ENCODE assay signal across 11 mouse cellular contexts in the genomic region with DNA sequence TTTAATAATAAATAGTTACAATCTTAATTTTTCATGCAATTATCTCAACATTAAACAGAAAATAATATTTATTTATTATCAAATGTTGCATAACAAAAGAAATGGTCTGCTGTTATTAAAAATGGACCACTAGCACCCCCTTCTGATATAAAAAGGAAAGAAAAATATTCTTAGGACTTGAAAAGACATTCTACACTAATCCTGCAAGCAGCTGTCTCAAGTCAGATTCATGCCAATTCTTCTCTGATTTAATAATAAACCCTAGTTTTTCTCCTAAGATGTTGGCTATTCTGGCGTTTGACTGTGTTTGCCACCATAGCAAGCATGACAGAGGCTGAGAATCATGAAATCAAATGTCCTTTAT.
DNase-seq lines count a peak whose midpoint lies in the region; ATAC-seq lines count a peak whose summit lies in the region.
"Had no signal": no experiment of that assay in that cellular context is flagged by ENCODE, and none has a peak within 500 bp of the region (broad histone marks: within the 10 kb centered on the region; RNA-seq: fewer than 3 reads in every experiment).

No protein-coding gene starts in this region.

- no peaks in the 10 kb centered on the region for H3K4me1 ChIP-seq in hindbrain, embryonic 14.5 days (replicated peaks; ENCODE audit: control insufficient read depth, insufficient read depth, low read length)
- H3K4me1 ChIP-seq in hindbrain, embryonic 13.5 days (replicated peaks) = no peaks in the 10 kb centered on the region
- peaks cover 9% of the 10 kb centered on the region; the same call in 1 of the 2 replicates for H3K4me1 ChIP-seq in midbrain, embryonic 12.5 days
- H3K4me1 ChIP-seq in midbrain, embryonic 13.5 days (replicated peaks) = peaks cover 11% of the 10 kb centered on the region
- 0 out of 2 replicates have a peak, but pooled peaks cover 5% of the 10 kb centered on the region for H3K4me1 ChIP-seq in forebrain, embryonic 16.5 days (replicated peaks; ENCODE audit: control insufficient read depth, insufficient read depth, low read length)

- ATAC-seq in hindbrain, embryonic 14.5 days (ENCODE audit: low FRiP score) = no peak
- no peak for ATAC-seq in hindbrain, embryonic 13.5 days (ENCODE audit: low FRiP score)
- peak; percentile 42; the same call in 1 of the 2 replicates for ATAC-seq in midbrain, embryonic 12.5 days (ENCODE audit: low FRiP score, low read depth)
- no peak for ATAC-seq in midbrain, embryonic 13.5 days
- peak; percentile 58 for ATAC-seq in forebrain, embryonic 16.5 days
- ATAC-seq: intestine, embryonic 16.5 days had no signal

- no peaks in the 10 kb centered on the region for H3K27me3 ChIP-seq in hindbrain, embryonic 14.5 days (ENCODE audit: control insufficient read depth, insufficient read depth, low read length)
- no peaks in the 10 kb centered on the region for H3K27me3 ChIP-seq in hindbrain, embryonic 13.5 days
- no peaks in the 10 kb centered on the region for H3K27me3 ChIP-seq in midbrain, embryonic 12.5 days
- no peaks in the 10 kb centered on the region for H3K27me3 ChIP-seq in midbrain, embryonic 13.5 days
- H3K27me3 ChIP-seq in forebrain, embryonic 16.5 days (replicated peaks; ENCODE audit: control insufficient read depth, insufficient read depth, low read length) = no peaks in the 10 kb centered on the region

- peak; percentile 84 for DNase-seq in hindbrain, embryonic 14.5 days (ENCODE audit: low spot score)
- no peak for DNase-seq in spleen, postnatal 14 days (ENCODE audit: low spot score in 2 of 2)
- DNase-seq in spleen, adult 18-20 months = no peak
- DNase-seq: adrenal gland, postnatal 14 days; cerebellum, adult 8-10 months had no signal

- 49% methylated on average over 1 of the region's 1 CpGs for WGBS in hindbrain, embryonic 14.5 days
- 53% methylated on average over 1 of the region's 1 CpGs for WGBS in hindbrain, embryonic 13.5 days
- 50% methylated on average over 1 of the region's 1 CpGs for WGBS in midbrain, embryonic 12.5 days
- 31% methylated on average over 1 of the region's 1 CpGs for WGBS in midbrain, embryonic 13.5 days
- WGBS in forebrain, embryonic 16.5 days = 11% methylated on average over 1 of the region's 1 CpGs

- H3K36me3 ChIP-seq in hindbrain, embryonic 14.5 days (replicated peaks; ENCODE audit: control insufficient read depth, insufficient read depth) = no peaks in the 10 kb centered on the region
- H3K36me3 ChIP-seq in hindbrain, embryonic 13.5 days = no peaks in the 10 kb centered on the region
- H3K36me3 ChIP-seq in midbrain, embryonic 12.5 days = no peaks in the 10 kb centered on the region
- H3K36me3 ChIP-seq in midbrain, embryonic 13.5 days = no peaks in the 10 kb centered on the region
- no peaks in the 10 kb centered on the region for H3K36me3 ChIP-seq in forebrain, embryonic 16.5 days (ENCODE audit: control insufficient read depth, insufficient read depth)

- no peak overlapping the region for H3K9ac ChIP-seq in hindbrain, embryonic 14.5 days
- no peak overlapping the region for H3K9ac ChIP-seq in hindbrain, embryonic 13.5 days
- no peak overlapping the region for H3K9ac ChIP-seq in midbrain, embryonic 12.5 days (replicated peaks)
- H3K9ac ChIP-seq in midbrain, embryonic 13.5 days (replicated peaks) = no peak overlapping the region
- no peak overlapping the region for H3K9ac ChIP-seq in forebrain, embryonic 16.5 days (replicated peaks; ENCODE audit: low read depth, low read length)

- H3K4me3 ChIP-seq in hindbrain, embryonic 14.5 days (replicated peaks; ENCODE audit: low read length) = no peak overlapping the region
- H3K4me3 ChIP-seq in hindbrain, embryonic 13.5 days = no peak overlapping the region
- H3K4me3 ChIP-seq in midbrain, embryonic 12.5 days = no peak overlapping the region
- H3K4me3 ChIP-seq in midbrain, embryonic 13.5 days (replicated peaks) = no peak overlapping the region
- no peak overlapping the region for H3K4me3 ChIP-seq in forebrain, embryonic 16.5 days (replicated peaks; ENCODE audit: low read length)

- no peak overlapping the region for H3K27ac ChIP-seq in hindbrain, embryonic 14.5 days
- H3K27ac ChIP-seq in hindbrain, embryonic 13.5 days = no peak overlapping the region
- H3K27ac ChIP-seq in midbrain, embryonic 12.5 days (replicated peaks) = no peak overlapping the region
- no peak overlapping the region for H3K27ac ChIP-seq in midbrain, embryonic 13.5 days
- no peak overlapping the region for H3K27ac ChIP-seq in forebrain, embryonic 16.5 days (ENCODE audit: low read length)

- H3K9me3 ChIP-seq in hindbrain, embryonic 14.5 days (ENCODE audit: control insufficient read depth, low read length) = no peaks in the 10 kb centered on the region
- no peaks in the 10 kb centered on the region for H3K9me3 ChIP-seq in hindbrain, embryonic 13.5 days
- no peaks in the 10 kb centered on the region for H3K9me3 ChIP-seq in midbrain, embryonic 12.5 days
- no peaks in the 10 kb centered on the region for H3K9me3 ChIP-seq in midbrain, embryonic 13.5 days
- no peaks in the 10 kb centered on the region for H3K9me3 ChIP-seq in forebrain, embryonic 16.5 days (ENCODE audit: control insufficient read depth, low read length)

- H3K4me2 ChIP-seq in hindbrain, embryonic 14.5 days (replicated peaks) = no peak overlapping the region
- H3K4me2 ChIP-seq in hindbrain, embryonic 13.5 days = no peak overlapping the region
- no peak overlapping the region for H3K4me2 ChIP-seq in midbrain, embryonic 12.5 days (replicated peaks)
- H3K4me2 ChIP-seq in midbrain, embryonic 13.5 days (replicated peaks) = no peak overlapping the region
- no peak overlapping the region for H3K4me2 ChIP-seq in forebrain, embryonic 16.5 days (ENCODE audit: low read length)
- H3K4me2 ChIP-seq: heart, embryonic 11.5 days had no signal

Comparison
In these comparisons a context has a peak if more than half of its experiments do, and no peak if none do; other contexts are left out.
1. ATAC-seq: peak in midbrain, embryonic 12.5 days (single experiment) and forebrain, embryonic 16.5 days (single experiment); none in hindbrain, embryonic 14.5 days (single experiment), hindbrain, embryonic 13.5 days (single experiment) and midbrain, embryonic 13.5 days (single experiment).